Mouse (Mus musculus) common myeloid progenitor, adult 5-6 weeks (primary cell): ENCODE data around the gene Cnnm2. TPM values are rescaled to one million over a fixed set of nuclear protein-coding genes. Genes with fewer than 3 reads are reported as not detected.

Experiments
- ATAC-seq: replicated peaks from 2 replicates; pipeline ENCODE4 v1.8.0; 2016; ENCODE audit warnings: low read depth, mild to moderate bottlenecking, moderate TSS enrichment, inconsistent platforms; ENCODE audit not compliant: poor library complexity, severe bottlenecking
- total RNA-seq: library from RNA; stranded (forward); fragments of 200-1000, 187-1606 nt; gene quantifications from 2 replicates; pipeline ENCODE4 v1.2.3, GENCODE M21; 2017

The Cnnm2 gene
- total RNA-seq, 1 experiment from 2014 or later, result 9.0 TPM

- ATAC-seq, result peak; percentile 50
Measured at GRCm38 (mm10) chr19:46791921-46792320, 30.5 kb downstream of the Cnnm2 start.

DNA sequence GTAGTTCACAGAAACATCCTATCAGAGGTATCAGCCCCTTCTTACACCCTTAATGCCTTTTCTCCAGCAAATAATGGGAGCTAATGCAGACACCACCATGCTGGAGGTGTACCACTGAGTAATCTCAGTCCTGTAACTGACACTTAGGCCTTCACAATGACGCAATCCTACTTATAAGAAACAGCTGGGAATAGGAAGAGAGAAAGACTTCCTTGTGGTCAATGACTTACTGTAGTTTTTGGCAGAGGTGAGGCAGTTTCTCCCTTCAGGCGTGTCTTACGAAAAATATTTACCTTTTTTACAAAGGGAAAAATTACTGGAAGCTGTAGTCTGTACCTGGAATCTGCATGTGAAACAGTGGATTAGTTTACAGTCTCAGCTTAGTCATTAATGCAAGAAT, 31.1 kb downstream of the Cnnm2 start:
- ATAC-seq, result no peak

DNA sequence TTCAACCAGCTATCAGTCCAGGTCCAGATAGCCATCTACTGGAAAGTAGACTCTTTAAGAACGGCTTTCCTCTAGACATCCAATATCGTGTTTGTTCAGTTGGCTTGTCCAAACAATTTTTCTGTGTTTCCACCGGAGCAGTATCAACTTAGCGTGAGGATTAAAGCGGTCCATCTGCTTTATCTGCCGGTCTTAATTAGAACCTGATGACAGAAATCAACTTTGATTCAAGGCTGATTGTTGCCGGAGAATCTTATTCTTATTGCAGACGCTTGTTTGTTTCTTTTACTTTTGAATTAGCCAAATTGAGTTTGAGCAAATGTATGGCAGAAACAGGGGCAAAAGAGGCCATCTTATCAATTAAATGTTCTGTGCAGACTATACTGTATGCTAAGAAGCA, 32.8 kb downstream of the Cnnm2 start:
- ATAC-seq, result no peak

DNA sequence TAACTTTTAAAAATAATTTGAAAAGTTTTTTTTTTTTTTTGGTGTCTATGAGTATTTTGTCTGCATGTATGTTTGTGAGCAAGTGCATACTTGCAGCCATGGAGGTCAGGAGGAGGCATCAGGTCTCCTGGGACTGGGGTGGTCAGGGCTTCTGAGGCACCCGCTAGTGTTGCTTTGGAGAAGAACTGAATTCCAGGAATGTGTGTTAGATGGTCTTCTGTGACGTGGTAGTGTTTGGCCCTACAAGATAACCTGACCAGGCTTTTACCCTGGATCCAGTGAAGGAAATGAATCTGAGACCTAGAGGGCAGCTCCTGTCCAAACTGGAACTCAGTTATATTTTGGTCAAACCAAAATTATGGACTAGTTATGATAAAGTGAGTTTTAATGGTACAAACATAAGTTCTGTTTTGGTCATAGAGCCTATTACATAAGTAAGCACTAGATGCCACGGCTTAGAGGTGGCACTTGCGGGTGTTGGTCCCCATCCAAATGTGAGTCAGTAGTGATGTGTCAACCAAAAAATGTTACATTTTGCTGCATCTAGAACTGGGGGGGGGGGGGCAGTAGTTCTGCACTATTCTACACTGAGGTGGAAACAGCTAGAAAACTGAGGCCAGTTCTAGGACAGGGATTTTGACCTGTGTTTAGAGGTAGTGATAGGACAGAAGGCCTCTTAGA, 38.6 kb downstream of the Cnnm2 start:
- ATAC-seq, result no peak

DNA sequence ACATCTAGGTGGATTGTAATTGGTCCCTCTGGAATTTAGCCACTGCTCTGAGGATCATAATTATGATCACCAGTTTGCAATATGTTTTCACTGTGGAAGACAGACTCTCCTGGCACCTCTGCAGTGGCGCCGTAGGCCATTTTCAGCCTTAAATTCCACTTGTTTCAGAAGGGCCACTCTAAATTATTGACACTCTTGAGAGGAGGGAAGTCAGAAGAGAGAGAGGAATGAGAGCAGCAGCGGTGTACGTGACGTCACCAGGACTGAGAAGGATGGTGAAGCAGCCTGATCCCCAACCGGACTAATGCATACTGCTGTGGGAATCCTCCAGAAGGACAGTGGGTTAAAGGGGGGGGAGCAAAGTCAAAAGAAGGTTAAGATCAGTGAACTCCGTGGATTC, 40.1 kb downstream of the Cnnm2 start:
- no peak for ATAC-seq

DNA sequence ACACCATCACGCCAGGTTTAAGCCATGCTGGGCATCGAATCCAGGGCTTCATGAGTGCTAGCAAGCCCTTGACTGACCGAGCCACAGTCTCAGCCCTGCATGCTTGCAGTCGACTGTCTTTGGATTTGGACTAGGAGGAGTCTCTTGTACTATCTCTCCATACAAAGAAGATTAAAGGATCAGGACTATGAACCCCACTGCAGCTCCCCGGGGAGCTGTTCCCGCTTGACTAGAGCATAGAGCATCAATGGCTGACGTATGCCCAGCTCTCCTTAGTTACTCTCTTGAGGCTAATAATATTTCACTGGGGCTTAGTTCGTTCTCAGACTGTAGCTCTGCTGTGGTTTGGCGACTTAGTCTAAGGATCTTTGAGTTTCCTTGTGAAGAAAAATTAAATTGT, 40.9 kb downstream of the Cnnm2 start:
- ATAC-seq, result no peak

DNA sequence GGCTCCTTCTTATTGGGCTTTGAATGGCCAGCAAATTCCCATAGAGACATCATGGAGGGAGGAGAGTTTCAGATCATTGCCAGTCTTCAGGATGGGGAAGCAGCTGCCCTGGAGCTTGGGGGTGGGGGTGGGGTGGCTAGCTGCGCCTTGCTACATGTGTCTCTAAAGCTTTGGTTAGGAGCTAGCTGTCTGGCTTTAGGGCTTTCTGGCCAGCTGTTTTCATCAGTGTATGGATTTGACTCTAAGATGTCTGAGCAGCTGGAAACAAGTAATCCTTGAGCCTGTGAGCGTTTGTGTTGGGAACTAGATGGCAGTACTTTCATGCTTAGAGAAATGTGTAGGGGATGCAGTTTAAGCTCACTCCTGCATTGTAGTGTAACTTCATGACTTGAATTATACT, 42.3 kb downstream of the Cnnm2 start:
- ATAC-seq, result no peak

DNA sequence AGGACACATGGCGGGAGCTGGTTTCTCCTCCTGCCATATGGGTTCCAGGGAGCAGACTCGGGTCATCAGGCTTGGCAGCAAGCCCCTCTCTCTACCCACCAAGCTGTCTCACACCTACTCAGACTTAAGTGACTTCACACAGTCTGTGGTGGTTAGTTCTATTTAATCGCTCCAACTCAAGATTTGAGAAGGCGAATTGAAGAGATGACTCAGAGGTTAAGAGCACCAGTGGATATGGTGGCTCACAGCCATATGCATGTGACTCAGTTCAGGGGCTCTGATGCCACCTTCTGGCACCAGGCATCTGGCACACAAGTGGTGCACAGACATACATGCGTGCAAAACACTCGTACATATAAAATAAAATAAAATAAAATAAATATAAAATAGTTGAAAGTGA, 43.4 kb downstream of the Cnnm2 start:
- ATAC-seq, result no peak; the same call in 1 of the 2 replicates

DNA sequence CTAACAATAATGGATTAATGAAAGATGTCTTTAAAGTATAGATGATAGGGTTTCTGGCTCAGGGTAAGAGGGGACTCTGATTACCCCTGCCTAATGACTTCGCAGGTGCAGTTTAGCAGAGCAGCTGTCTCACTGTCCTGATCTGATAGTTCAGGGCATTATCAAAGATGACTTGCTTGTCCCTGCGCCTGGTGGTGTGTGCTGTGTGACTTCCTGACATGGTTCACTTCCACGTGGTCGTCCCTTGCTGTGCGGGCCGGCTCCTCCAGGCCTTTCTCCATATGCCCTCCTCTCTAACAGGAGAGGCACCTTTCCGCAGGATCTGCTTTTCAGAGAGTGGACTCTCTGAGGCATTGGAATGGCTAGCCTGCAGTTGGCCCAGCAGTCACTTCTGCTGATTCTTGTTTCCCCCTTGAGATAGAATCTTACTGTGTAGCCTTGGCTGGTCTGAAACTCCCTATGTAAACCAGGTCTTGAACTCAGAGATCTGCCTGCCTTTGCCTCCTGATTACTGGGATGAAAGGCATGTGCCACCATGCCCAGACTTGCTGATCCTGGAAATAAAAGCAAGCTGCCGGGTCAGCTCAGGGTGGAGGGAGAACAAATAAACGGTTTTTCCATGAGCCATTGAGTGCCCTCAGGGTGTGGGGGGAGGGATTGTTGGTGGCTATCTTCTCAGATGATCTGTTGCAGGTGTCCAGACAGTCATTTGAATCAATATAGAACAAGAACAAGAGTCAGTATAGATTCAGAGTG, 44.7 kb downstream of the Cnnm2 start:
- no peak for ATAC-seq

DNA sequence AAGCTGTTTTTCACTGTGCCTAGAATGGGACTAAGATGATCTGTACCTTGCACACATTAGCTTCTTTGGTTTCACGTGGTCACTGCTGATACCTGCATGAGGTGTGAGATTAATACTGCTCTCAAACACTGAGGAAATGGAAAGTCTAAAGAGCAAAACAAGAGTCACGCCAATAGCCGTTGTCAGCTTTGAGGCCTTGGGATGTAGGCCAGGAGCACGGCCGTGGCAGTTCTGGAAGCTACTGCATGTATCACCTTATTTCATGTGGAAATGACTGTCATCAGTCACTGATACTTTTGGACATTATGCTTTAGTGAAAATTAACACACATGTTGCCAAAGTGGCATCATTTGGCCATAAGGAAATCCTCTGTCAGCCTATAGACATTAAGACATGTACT, 46.9 kb downstream of the Cnnm2 start:
- ATAC-seq, result no peak

GRCm38 (mm10) chr19:46809031-46809430, 47.6 kb downstream of the Cnnm2 start:
- ATAC-seq, result no peak

- ATAC-seq, result peak; percentile 84
Measured at GRCm38 (mm10) chr19:46819276-46819675, 57.9 kb downstream of the Cnnm2 start.

DNA sequence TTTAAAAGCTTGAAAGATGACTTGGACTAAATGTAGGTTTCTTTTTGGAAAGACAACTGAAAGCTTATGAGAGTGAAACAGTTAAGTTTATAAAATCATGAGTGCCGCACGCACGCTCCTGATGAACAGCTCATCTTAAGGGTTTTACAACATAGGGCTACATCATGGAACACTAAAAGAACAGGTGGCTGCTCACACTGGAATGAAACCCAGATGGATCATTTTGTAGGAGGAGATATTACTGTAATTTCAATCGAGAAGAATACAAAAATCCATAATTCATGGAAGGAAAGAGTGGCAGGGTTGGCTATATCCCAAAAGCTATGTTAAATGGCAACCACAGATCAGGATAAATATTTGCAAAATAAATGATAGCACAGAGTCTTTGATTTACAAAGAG, 61.1 kb downstream of the Cnnm2 start:
- ATAC-seq, result no peak

- no peak for ATAC-seq
Measured at GRCm38 (mm10) chr19:46823759-46824158, 62.4 kb downstream of the Cnnm2 start.

DNA sequence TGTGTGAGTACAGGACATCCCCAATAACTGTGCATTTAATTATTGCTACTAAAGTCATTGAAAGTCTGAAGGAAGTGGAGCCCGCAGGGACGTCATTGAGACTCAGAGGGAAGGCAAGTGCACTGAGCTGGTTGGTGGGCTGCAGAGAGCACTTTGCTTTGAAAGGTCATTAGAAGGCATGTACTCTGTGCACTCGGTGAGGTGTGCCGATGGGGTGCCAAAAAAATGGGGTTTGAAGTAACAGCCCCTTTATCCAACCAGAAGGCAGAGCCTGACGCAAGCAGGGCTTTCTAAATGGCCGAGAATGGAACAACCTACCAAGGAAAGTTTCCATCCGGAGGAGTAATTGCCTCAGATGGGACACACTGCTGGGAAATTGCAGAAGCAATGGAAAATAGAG, 63.5 kb downstream of the Cnnm2 start:
- ATAC-seq, result no peak

DNA sequence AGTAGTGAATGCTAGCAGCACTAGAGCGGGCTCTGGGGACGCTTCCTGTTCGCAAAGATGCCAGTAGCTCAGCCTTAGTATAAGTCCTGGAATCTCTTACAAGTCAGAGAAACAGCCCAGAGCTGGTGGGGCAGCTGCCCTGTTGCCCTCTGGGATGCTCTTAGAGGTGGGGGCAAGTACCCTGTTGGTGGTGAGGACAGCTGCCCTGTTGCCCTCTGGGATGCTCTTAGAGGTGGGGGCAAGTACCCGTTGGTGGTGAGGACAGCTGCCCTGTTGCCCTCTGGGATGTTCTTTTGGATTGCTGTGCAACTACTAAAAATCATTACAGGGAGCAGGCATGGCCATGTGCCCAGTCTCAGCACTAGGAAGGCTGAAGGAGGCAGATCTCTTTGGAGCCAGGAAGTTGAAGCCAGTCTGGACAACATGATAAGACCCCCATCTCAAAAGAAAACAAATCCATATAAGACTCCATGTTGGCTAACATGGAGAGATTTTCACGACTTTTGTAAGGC, 66.3 kb downstream of the Cnnm2 start:
- ATAC-seq, result no peak

GRCm38 (mm10) chr19:46828961-46829360, 67.6 kb downstream of the Cnnm2 start:
- ATAC-seq, result no peak

- no peak for ATAC-seq
Measured at GRCm38 (mm10) chr19:46831381-46831780, 70.0 kb downstream of the Cnnm2 start.

- no peak for ATAC-seq
Measured at GRCm38 (mm10) chr19:46834301-46834700, 72.9 kb downstream of the Cnnm2 start.

GRCm38 (mm10) chr19:46835339-46835738, 73.9 kb downstream of the Cnnm2 start:
- no peak for ATAC-seq

DNA sequence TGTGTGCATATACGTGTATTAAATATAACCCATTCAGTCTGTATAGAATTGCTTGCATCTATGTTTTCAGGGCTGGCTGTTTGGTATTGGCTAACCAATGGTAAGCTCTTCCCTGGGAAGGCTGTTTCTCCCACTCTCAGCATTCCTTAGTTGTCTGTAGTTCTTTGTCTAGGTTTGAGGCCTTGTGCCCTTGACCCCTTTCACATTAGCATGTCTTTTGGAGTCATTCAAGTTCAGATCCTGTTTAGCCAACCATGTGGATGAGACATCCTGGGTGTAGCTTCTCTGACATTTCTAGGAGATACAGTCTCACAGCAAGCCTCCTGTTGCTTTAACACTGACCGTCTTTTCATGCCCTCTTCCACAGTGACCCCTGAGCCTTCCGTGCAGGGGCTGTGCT, 74.7 kb downstream of the Cnnm2 start:
- no peak for ATAC-seq
